Mouse (Mus musculus) MEL (cell line): Measurements from ENCODE around the gene Lyrm1.

Experiments used
- CHD2 ChIP-seq: IDR thresholded peaks from 2 replicates; pipeline ENCODE4 v1.6.1; 2011; ENCODE audit warnings: low read length, improper control_type of control experiment
- CTCF ChIP-seq, 3 experiments: IDR thresholded peaks in 2 of 3; conservative IDR thresholded peaks in 1 of 3; 2 replicates each; pipeline ENCODE4 v1.5.1; 2011 to 2012; ENCODE audit warnings: low read length in 3 of 3, low read depth in 2 of 3, mild to moderate bottlenecking in 2 of 3, improper control_type of control experiment in 1 of 3, inconsistent platforms in 1 of 3, mixed read lengths in 1 of 3, moderate library complexity in 1 of 3; ENCODE audit not compliant: control insufficient read depth in 1 of 3, insufficient read depth in 1 of 3, poor library complexity in 1 of 3, severe bottlenecking in 1 of 3
- MAFK ChIP-seq: IDR thresholded peaks from 2 replicates; pipeline ENCODE4 v1.6.1; 2011; ENCODE audit warnings: low read depth, mild to moderate bottlenecking, low read length, improper control_type of control experiment, borderline replicate concordance
- MAX ChIP-seq: IDR thresholded peaks from 2 replicates; pipeline ENCODE4 v1.6.1; 2011; ENCODE audit warnings: low read length, improper control_type of control experiment
- MEF2A ChIP-seq: IDR thresholded peaks from 2 replicates; pipeline ENCODE4 v1.6.1; 2014; ENCODE audit warnings: low read depth, mild to moderate bottlenecking, inconsistent platforms, low read length, improper control_type of control experiment; ENCODE audit not compliant: poor library complexity, insufficient replicate concordance, severe bottlenecking; ENCODE audit errors: extremely low read depth
- POLR2A ChIP-seq, 2 experiments: IDR thresholded peaks; 2 replicates each; pipeline ENCODE4 v1.6.1; 2011 to 2012; ENCODE audit warnings: low read length in 2 of 2, mild to moderate bottlenecking in 2 of 2, control low read depth in 1 of 2, improper control_type of control experiment in 1 of 2, low read depth in 1 of 2, moderate library complexity in 1 of 2; ENCODE audit not compliant: control insufficient read depth in 1 of 2, insufficient read depth in 1 of 2, poor library complexity in 1 of 2
- UBTF ChIP-seq: IDR thresholded peaks from 2 replicates; pipeline ENCODE4 v1.6.1; 2012; ENCODE audit warnings: low read depth, mild to moderate bottlenecking, inconsistent platforms, low read length, improper control_type of control experiment, moderate library complexity, borderline replicate concordance; ENCODE audit not compliant: insufficient read depth
- ZNF384 ChIP-seq: IDR thresholded peaks from 2 replicates; pipeline ENCODE4 v1.6.1; 2012; ENCODE audit warnings: low read depth, mild to moderate bottlenecking, inconsistent platforms, low read length, improper control_type of control experiment

GRCm38 (mm10) chr7:119860554-119860953 lies 35.1 kb upstream of the Lyrm1 start:
- TF ChIP-seq MAX, result no peak
- TF ChIP-seq CHD2, result no peak
- TF ChIP-seq POLR2A (IDR thresholded peaks at IDR 0.05; ENCODE audit: control insufficient read depth in 1 of 2, insufficient read depth in 1 of 2, low read depth in 1 of 2, low read length in 2 of 2, poor library complexity in 1 of 2), result no peak
- no peak for TF ChIP-seq MEF2A
- TF ChIP-seq UBTF, result no peak
- TF ChIP-seq ZNF384, result no peak
- no peak for TF ChIP-seq MAFK
- no peak for TF ChIP-seq CTCF (IDR thresholded peaks at IDR 0.05 in 2 of 3, conservative IDR thresholded peaks at IDR 0.05 in 1 of 3; ENCODE audit: control insufficient read depth in 1 of 3, insufficient read depth in 1 of 3, low read depth in 2 of 3, low read length in 3 of 3, poor library complexity in 1 of 3, severe bottlenecking in 1 of 3)
